Mouse (Mus musculus) testis, adult 2 months (tissue): ENCODE results near the gene Lhx1.

Experiments
- CTCF ChIP-seq: fragments of 200-500 bp; IDR thresholded peaks from 2 replicates; pipeline ENCODE4 v1.5.1; 2012; ENCODE audit warnings: low read depth, mild to moderate bottlenecking, inconsistent platforms, low read length, moderate library complexity; ENCODE audit not compliant: control insufficient read depth, insufficient read depth, insufficient replicate concordance
- POLR2A ChIP-seq: fragments of 200-500 bp; IDR thresholded peaks from 2 replicates; pipeline ENCODE4 v1.6.1; 2012; ENCODE audit warnings: low read depth, mild to moderate bottlenecking, inconsistent platforms, low read length, moderate library complexity; ENCODE audit not compliant: control insufficient read depth

GRCm38 (mm10) chr11:84549258-84549791 is 24.0 kb upstream of the Lhx1 start:
- TF ChIP-seq POLR2A (no peak), CTCF (no peak)
